Mouse (Mus musculus) erythroblast, embryonic 14.5 days (primary cell): ENCODE measurements around the gene Klk9. TPM values are rescaled to one million over a fixed set of nuclear protein-coding genes. Genes with fewer than 3 reads are reported as not detected.

Source experiments
- H3K27me3 ChIP-seq: 2 replicates; pipeline ENCODE4 v1.6.1; 2012; ENCODE audit warnings: inconsistent platforms; ENCODE audit not compliant: control insufficient read depth
- H3K36me3 ChIP-seq: 2 replicates; pipeline ENCODE4 v1.6.1; 2012; ENCODE audit warnings: mild to moderate bottlenecking, inconsistent platforms; ENCODE audit not compliant: control insufficient read depth
- H3K4me1 ChIP-seq: 2 replicates; pipeline ENCODE4 v1.6.1; 2012; ENCODE audit warnings: inconsistent platforms; ENCODE audit not compliant: control insufficient read depth
- H3K4me3 ChIP-seq: replicated peaks from 2 replicates; pipeline ENCODE3; 2012; ENCODE audit warnings: moderate library complexity, mild to moderate bottlenecking, inconsistent platforms
- H3K9me3 ChIP-seq: 2 replicates; pipeline ENCODE4 v1.6.1; 2012; ENCODE audit warnings: low read length, inconsistent platforms, mixed read lengths; ENCODE audit not compliant: control insufficient read depth
- GATA1 ChIP-seq: IDR thresholded peaks from 2 replicates; pipeline ENCODE4 v1.6.1; 2012; ENCODE audit warnings: low read length, inconsistent platforms, mixed read lengths
- TAL1 ChIP-seq: IDR thresholded peaks from 3 replicates; pipeline ENCODE4 v1.6.1; 2012; ENCODE audit warnings: low read length, inconsistent platforms, mixed read lengths
- polyA plus RNA-seq: library from polyadenylated mRNA; stranded (reverse); fragments of >175 nt; gene quantifications from 2 replicates; pipeline ENCODE4 v1.2.3, GENCODE M21; 2012

Gene Klk9
- polyA plus RNA-seq, 1 experiment, result not detected

DNA sequence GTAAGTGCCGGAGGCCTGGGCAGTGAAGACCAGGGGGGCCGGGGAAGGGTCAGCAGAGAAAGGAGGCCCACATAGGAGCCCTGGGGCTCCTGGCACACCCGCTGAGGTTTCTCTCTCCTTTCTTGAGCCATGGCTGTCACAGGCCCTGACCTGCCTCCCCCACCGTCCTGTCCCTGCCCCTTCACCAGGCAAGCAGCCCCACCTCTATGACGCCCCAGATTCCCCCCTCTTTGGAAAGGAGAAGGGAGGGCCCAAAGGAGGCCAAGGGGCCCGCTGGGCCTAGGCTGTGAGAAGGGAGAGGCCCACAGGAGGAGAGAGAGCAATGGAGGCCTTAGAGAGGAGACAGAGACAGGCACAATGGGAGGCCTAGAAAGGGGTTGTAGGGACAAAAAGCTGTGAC is 16.9 kb upstream of the Klk9 start:
- H3K4me3 ChIP-seq, result no peak overlapping the region
- peaks cover 2% of the 10 kb centered on the region; the same call in 1 of the 2 replicates for H3K9me3 ChIP-seq
- TF ChIP-seq TAL1, result no peak
- TF ChIP-seq GATA1, result no peak
- H3K4me1 ChIP-seq, result no peaks in the 10 kb centered on the region
- no peaks in the 10 kb centered on the region for H3K36me3 ChIP-seq
- no peaks in the 10 kb centered on the region for H3K27me3 ChIP-seq

DNA sequence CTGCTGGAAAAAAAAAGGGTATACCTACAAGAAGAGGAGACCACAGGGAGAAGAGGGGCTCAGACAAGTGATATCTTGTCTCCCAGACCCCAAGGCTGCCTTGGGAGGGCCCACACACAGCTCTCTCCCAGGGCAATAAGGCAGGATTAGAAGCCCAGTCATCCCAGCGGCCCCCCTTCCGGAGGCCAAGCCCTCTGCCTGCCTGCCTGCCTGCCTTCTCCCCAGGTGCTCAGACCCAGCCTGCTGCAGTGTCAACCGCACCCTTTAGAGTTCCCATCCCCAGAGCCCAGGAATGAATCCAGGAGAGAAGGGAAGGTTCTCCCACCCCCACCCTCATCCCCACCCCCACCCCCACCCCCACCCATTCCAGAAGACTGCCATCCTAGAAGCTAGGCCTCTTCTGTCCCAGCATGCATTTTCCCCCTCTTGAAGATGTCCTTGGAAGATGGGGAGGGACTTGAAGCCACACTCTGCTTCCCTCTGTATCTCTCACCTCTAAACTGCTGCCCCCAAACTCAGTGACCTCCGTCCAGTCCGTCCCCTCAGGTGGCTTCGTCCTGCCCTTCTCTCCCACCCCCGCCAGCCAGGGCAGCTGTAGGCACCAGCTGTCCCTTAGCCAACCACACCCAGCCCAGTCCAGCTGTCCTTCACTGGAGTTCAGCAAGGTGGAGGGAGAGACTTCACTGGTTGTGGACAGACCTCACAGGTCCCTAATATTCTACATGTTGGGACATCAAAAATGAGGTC is 16.2 kb upstream of the Klk9 start:
- H3K4me1 ChIP-seq, result no peaks in the 10 kb centered on the region
- TF ChIP-seq GATA1 (no peak), TAL1 (no peak)
- H3K4me3 ChIP-seq, result no peak overlapping the region
- H3K9me3 ChIP-seq, result peaks cover under 1% of the 10 kb centered on the region; the same call in 1 of the 2 replicates
- no peaks in the 10 kb centered on the region for H3K36me3 ChIP-seq
- no peaks in the 10 kb centered on the region for H3K27me3 ChIP-seq

DNA sequence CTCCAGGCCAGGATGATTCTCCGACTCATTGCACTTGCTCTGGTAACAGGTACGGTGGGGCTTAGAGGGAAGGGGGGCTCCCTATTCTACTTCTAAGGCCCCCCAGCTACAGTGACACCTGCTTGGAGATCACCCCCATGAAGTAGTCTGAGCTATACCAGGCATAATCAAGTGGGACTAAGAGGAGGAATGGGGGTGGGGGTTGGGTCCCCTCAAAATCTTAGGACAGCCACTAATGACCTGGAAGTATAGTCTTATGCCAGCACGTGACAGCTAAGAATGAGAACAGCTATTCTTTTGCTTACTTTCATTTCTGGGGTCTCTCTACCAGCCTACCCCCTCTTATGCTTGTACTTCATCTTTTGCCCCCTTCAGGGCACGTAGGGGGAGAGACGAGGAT is 15.2 kb upstream of the Klk9 start:
- Histone ChIP-seq H3K36me3 (no peaks in the 10 kb centered on the region), H3K9me3 (no peaks in the 10 kb centered on the region), H3K27me3 (no peaks in the 10 kb centered on the region), H3K4me1 (no peaks in the 10 kb centered on the region), H3K4me3 (no peak overlapping the region)
- TF ChIP-seq GATA1, result no peak
- TF ChIP-seq TAL1, result no peak

DNA sequence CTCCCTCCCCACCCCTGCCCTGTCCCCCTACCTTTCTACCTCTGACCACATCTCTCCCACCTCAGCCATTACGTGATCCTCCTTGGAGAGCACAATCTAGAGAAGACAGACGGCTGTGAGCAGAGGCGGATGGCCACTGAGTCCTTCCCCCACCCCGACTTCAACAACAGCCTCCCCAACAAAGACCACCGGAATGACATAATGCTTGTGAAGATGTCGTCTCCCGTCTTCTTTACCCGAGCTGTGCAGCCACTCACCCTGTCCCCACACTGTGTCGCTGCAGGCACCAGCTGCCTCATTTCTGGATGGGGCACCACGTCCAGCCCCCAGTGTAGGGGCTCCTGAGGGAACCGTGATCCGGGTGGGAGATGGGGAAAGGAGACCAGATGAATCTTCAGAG is 14.3 kb upstream of the Klk9 start:
- Histone ChIP-seq H3K4me1 (no peaks in the 10 kb centered on the region), H3K36me3 (no peaks in the 10 kb centered on the region), H3K27me3 (no peaks in the 10 kb centered on the region), H3K9me3 (no peaks in the 10 kb centered on the region), H3K4me3 (no peak overlapping the region)
- TF ChIP-seq TAL1, result no peak
- TF ChIP-seq GATA1, result no peak

DNA sequence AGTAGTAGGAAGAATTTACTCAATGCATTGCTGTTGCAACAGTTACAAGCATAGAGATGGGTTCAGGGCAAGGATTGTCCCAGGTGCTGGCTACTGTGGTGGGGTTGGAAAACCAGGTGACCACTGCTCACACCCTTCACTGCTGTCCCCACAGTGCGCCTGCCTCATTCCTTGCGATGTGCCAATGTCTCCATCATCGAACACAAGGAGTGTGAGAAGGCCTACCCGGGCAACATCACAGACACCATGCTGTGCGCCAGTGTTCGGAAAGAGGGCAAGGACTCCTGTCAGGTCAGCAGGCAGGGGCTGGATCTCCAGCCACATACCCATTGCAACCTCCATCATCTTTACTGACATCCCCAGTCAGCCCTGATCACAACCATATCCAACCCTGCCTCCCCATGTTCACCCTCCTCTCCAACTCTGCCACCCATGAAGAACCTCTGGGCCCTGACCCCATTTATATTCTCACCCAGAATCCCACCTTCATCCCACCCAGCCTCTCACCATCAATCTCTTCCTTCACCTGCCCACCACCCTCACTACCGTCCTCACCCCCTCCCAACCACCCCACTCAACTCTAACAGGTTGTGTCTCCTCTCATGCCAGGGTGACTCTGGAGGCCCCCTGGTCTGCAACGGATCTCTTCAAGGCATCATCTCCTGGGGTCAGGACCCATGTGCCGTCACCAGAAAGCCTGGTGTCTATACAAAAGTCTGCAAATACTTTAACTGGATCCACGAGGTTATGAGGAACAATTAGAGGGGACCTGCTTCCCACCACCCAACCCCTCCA is 13.3 kb upstream of the Klk9 start:
- peaks cover 2% of the 10 kb centered on the region for H3K27me3 ChIP-seq
- H3K36me3 ChIP-seq, result no peaks in the 10 kb centered on the region
- TF ChIP-seq TAL1 (no peak), GATA1 (no peak)
- no peak overlapping the region for H3K4me3 ChIP-seq
- H3K9me3 ChIP-seq, result no peaks in the 10 kb centered on the region
- no peaks in the 10 kb centered on the region for H3K4me1 ChIP-seq

DNA sequence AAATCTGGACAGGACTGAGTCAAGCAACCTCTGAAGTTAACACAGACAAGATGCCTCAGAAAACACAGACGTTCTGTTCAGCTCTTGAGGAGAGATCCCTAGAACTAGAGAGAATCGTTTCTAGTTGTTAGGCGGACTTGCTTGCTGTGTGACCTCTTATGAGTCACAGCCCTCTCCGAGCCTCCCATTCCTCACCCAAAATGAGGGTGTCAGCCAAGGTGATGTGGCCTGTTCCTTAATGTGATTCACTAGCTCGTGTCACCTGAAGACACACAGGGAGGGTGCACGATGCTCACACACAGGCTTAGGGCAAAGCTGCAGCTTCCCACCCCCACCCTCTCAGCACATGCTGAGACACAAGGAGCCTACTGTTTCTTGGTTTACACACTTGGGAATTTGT is 11.4 kb upstream of the Klk9 start:
- TF ChIP-seq GATA1, result no peak
- TF ChIP-seq TAL1, result no peak
- no peaks in the 10 kb centered on the region for H3K4me1 ChIP-seq
- H3K9me3 ChIP-seq, result no peaks in the 10 kb centered on the region
- peaks cover 5% of the 10 kb centered on the region for H3K27me3 ChIP-seq
- H3K36me3 ChIP-seq, result no peaks in the 10 kb centered on the region
- H3K4me3 ChIP-seq, result no peak overlapping the region

DNA sequence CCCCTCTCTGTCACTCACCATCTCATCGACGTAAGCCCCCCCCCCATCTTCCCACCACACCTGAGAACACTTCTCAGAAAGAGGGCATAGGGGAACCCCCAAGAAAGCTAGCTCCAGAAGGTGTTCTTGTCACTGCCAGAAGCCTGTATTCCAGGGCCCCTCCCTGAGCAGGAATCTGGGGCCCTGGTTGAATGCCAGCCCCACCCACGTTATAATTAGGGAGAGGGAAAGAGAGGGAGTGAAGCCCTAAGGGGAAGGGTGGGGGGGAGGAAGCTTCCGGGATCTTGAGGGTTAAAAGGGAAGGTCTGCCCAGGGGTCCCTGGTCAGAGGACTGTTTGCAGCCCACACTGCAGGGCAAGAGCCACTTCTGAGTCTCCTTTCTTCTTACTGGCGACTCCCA is 10.9 kb upstream of the Klk9 start, which contains the start of gene Klk10:
Gene Klk10, plus strand, starts transcription at position 290 of the 400 bp plus-strand sequence.
- no peak for TF ChIP-seq TAL1
- TF ChIP-seq GATA1, result no peak
- Histone ChIP-seq H3K4me1 (no peaks in the 10 kb centered on the region), H3K4me3 (no peak within 1 kb of the TSS), H3K9me3 (no peaks in the 10 kb centered on the region), H3K27me3 (peaks cover 5% of the 10 kb centered on the region), H3K36me3 (no peaks in the 10 kb centered on the region)

DNA sequence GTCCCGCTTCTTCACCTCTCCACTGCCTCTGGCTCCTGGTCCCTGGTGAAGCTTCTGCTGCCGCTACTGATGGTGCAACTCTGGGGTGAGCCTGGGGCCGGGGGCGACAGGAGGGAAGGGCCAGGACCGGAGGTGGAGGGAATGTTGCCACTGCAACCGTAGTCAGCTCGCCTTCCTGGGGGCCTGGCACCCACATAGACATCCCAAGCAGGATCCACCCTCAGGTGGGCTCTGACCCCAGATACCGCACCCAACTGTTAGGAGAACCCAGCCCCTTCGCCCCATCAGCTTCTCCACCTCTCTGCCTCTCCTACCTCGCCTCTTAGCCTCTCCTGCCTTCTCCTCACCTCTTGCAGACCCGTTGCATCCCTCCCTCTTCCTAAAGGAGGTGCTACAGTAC is 10.2 kb upstream of the Klk9 start:
- no peaks in the 10 kb centered on the region for H3K4me1 ChIP-seq
- H3K27me3 ChIP-seq, result peaks cover 5% of the 10 kb centered on the region
- H3K4me3 ChIP-seq, result no peak overlapping the region
- TF ChIP-seq GATA1, result no peak
- TF ChIP-seq TAL1, result no peak
- no peaks in the 10 kb centered on the region for H3K36me3 ChIP-seq
- no peaks in the 10 kb centered on the region for H3K9me3 ChIP-seq
